Mouse (Mus musculus): ENCODE measurements around the gene Mast4.

DNA sequence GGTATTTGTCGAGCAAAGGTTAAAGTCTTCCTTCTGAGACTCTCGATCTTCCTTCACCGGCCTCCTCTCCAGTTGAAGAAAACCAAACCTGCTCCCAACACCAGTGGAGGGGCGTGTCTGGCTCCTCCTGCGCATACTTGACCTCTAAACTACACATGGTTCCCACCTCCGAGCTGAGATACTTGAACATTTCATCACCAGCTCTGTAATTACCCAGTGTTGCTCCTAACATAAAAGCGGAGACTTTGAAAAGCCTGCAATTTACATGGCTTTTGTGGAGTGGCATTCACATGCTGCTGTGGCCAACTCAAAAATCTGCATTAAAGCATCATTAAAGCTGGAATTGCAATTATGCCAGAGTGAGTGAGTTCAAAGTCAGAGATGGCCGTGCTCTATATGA, 492.1 kb downstream of the Mast4 start:
- TF ChIP-seq CHD1 (IDR thresholded peaks at IDR 0.05; ENCODE audit: low read depth, low read length) (no peak), CTCF (conservative IDR thresholded peaks at IDR 0.05 in 1 of 2, IDR thresholded peaks at IDR 0.05 in 1 of 2; ENCODE audit: low read depth in 2 of 2, low read length in 2 of 2) (no peak), ZNF384 (IDR thresholded peaks at IDR 0.05; ENCODE audit: low read depth, low read length) (no peak), UBTF (IDR thresholded peaks at IDR 0.05; ENCODE audit: low read depth, low read length) (no peak), ZC3H11A (IDR thresholded peaks at IDR 0.05; ENCODE audit: low read depth, low read length) (no peak)

Measured in CH12.LX (cell line).